Mouse (Mus musculus) midbrain, embryonic 16.5 days (tissue): ENCODE measurements around the gene Fam171a1. TPM values are rescaled to one million over a fixed set of nuclear protein-coding genes. Genes with fewer than 3 reads are reported as not detected.
"Not testable (repeated sequence)": the region's sequence is repeated elsewhere in the genome, so short reads cannot be mapped to it uniquely, and the experiment has no call there.

Source experiments
- ATAC-seq: fragments of 200-750 bp; cut with Nextera tagmentation; 2 replicates; pipeline ENCODE4 v1.8.0; 2017; ENCODE audit warnings: moderate TSS enrichment
- H3K27ac ChIP-seq: fragments of 300-500 bp; sonication (generic); 2 replicates; pipeline ENCODE4 v1.5.1; 2014; ENCODE audit warnings: mild to moderate bottlenecking, low read length, mixed read lengths
- H3K27me3 ChIP-seq: fragments of 300-500 bp; sonication (generic); 2 replicates; pipeline ENCODE4 v1.6.1; 2014; ENCODE audit warnings: low read depth, low read length, mixed read lengths; ENCODE audit not compliant: control insufficient read depth, insufficient read depth
- H3K36me3 ChIP-seq: fragments of 300-500 bp; sonication (generic); 2 replicates; pipeline ENCODE4 v1.6.1; 2014; ENCODE audit warnings: mild to moderate bottlenecking, low read length, moderate library complexity, mixed read lengths; ENCODE audit not compliant: control insufficient read depth, insufficient read depth
- H3K4me1 ChIP-seq: fragments of 300-500 bp; sonication (generic); 2 replicates; pipeline ENCODE4 v1.6.1; 2014; ENCODE audit warnings: mild to moderate bottlenecking, low read length, mixed read lengths; ENCODE audit not compliant: control insufficient read depth, insufficient read depth
- H3K4me2 ChIP-seq: fragments of 300-500 bp; sonication (generic); 2 replicates; pipeline ENCODE4 v1.6.1; 2014; ENCODE audit warnings: mild to moderate bottlenecking, low read length, mixed read lengths
- H3K4me3 ChIP-seq: fragments of 300-500 bp; sonication (generic); 2 replicates; pipeline ENCODE4 v1.5.1; 2014; ENCODE audit warnings: low read depth, mild to moderate bottlenecking, low read length, moderate library complexity, mixed read lengths
- H3K9ac ChIP-seq: fragments of 300-500 bp; sonication (generic); 2 replicates; pipeline ENCODE4 v1.6.1; 2014; ENCODE audit warnings: low read depth, low read length, mixed read lengths
- H3K9me3 ChIP-seq: fragments of 300-500 bp; sonication (generic); replicated peaks from 2 replicates; pipeline ENCODE4 v1.6.1; 2014; ENCODE audit warnings: mild to moderate bottlenecking, low read length, mixed read lengths; ENCODE audit not compliant: control insufficient read depth, poor library complexity, severe bottlenecking
- WGBS: fragments of 180-500 bp; shearing (Covaris S2); extraction: QIAGEN DNeasy Blood & Tissue Kit; methylation state at CpG from one replicate; pipeline ENCODE4 v1.1.7; 2014; 5-methylcytosine and 5-hydroxymethylcytosine counted together
- polyA plus RNA-seq: library from polyadenylated mRNA; unstranded; fragments of >200 nt; fragmentation: Nextera tagmentation; extraction: Ambion mirVana; gene quantifications from 2 replicates; pipeline ENCODE4 v1.2.1, GENCODE M21; 2015

The Fam171a1 gene
- polyA plus RNA-seq, 1 experiment from 2014 or later, result 44.0 TPM

DNA sequence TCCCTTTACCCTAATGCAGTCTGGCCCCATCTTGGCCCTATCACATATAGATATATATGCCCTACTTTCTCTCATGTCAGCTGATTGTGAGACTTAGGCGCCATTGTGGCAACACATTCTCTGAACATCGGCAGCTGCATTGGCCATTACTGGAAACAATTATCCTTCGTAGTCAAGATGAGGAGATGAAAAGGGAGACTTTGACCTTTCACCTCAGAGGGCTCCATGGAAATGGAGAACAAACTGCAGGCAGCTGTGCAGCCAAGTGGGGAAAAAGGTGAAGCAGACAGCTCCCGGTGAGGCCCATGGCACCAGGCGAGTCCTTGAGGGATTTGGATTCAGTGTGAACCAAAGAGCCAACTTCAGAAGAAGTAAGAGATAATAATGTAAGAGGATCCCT lies 81.5 kb downstream of the Fam171a1 start:
- Histone ChIP-seq H3K4me2 (no peak overlapping the region), H3K9ac (no peak overlapping the region), H3K27me3 (no peaks in the 10 kb centered on the region), H3K4me1 (no peaks in the 10 kb centered on the region), H3K9me3 (no peaks in the 10 kb centered on the region), H3K27ac (no peak overlapping the region), H3K4me3 (no peak overlapping the region), H3K36me3 (peaks cover 20% of the 10 kb centered on the region)
- no peak for ATAC-seq
- 55% methylated on average over 5 of the region's 5 CpGs for WGBS

GRCm38 (mm10) chr2:3200422-3200821 lies 86.4 kb downstream of the Fam171a1 start:
- no peak for ATAC-seq
- Histone ChIP-seq H3K4me2 (no peak overlapping the region), H3K4me1 (no peaks in the 10 kb centered on the region), H3K9me3 (no peaks in the 10 kb centered on the region), H3K36me3 (peaks cover 20% of the 10 kb centered on the region), H3K4me3 (no peak overlapping the region), H3K27me3 (no peaks in the 10 kb centered on the region), H3K9ac (no peak overlapping the region), H3K27ac (no peak overlapping the region)
- WGBS, result 95% methylated on average over 4 of the region's 4 CpGs

DNA sequence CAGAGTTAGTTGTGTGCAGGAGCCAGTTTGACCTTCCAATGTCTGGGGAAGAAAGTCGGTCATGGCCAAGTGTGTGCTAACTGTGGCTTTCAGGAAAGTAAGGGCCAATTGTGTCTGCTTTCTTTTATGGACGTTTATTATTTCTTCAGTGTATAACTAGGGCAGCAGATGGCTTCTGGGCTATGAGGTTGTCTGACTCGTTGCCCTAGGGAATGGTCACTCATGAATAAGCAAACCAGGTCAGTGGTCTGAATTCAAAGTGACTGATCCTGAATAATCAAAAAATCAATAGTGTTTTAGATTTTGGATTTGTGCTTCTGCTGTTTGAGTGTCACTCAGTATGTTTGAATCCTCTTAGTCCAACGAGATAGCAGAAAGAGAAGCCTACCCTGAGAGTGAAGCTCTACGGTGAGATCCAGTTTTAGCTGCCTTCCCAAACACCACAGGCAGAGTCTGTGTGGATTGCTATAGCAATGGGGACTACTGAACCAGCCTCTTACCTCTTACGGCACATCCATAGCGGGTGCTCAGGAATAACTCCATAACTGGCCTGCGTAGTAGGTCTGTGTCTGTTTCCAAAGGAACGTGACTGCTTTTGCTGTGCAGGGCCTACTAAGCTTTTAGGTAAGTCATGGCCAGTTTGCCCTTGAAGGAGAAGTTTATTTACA lies 93.1 kb downstream of the Fam171a1 start:
- no peak overlapping the region for H3K4me3 ChIP-seq
- H3K4me1 ChIP-seq, result no peaks in the 10 kb centered on the region
- H3K27ac ChIP-seq, result no peak overlapping the region
- peaks cover 15% of the 10 kb centered on the region for H3K36me3 ChIP-seq
- H3K9ac ChIP-seq, result no peak overlapping the region
- no peaks in the 10 kb centered on the region for H3K9me3 ChIP-seq
- no peak for ATAC-seq
- H3K4me2 ChIP-seq, result no peak overlapping the region
- no peaks in the 10 kb centered on the region for H3K27me3 ChIP-seq
- WGBS, result 74% methylated on average over 9 of the region's 9 CpGs

- 81% methylated on average over 3 of the region's 3 CpGs for WGBS
Observed at GRCm38 (mm10) chr2:3215480-3215879, 101.5 kb downstream of the Fam171a1 start.

DNA sequence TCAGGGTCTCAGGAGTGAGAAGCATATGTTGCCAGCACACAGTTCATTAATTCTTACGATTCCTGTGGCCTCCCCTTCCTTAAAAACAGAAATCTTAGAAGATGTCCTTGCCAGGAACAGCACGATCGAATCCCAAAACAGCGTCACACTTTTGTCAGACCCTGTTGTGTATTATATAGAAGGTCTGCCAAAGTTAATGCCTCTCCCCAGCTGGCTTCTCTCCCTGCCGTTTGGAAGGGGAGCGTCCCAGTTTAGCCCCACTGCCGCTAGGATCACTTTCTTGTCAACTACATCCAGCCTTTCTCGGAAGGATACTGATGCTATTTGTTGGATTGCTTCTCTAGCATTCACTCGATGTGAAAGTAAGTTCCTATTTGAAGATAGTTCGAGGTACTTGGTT lies 102.6 kb downstream of the Fam171a1 start:
- Histone ChIP-seq H3K9ac (no peak overlapping the region), H3K36me3 (peaks cover 11% of the 10 kb centered on the region), H3K27ac (no peak overlapping the region), H3K9me3 (no peaks in the 10 kb centered on the region), H3K4me2 (no peak overlapping the region), H3K4me1 (no peaks in the 10 kb centered on the region), H3K27me3 (no peaks in the 10 kb centered on the region), H3K4me3 (no peak overlapping the region)
- WGBS, result 90% methylated on average over 10 of the region's 10 CpGs
- no peak for ATAC-seq

More at GRCm38 (mm10) chr2:3215480-3215879, 101.5 kb downstream of the Fam171a1 start:
- Histone ChIP-seq H3K9ac (no peak overlapping the region), H3K4me3 (no peak overlapping the region), H3K36me3 (peaks cover 9% of the 10 kb centered on the region), H3K4me1 (no peaks in the 10 kb centered on the region), H3K27me3 (no peaks in the 10 kb centered on the region), H3K9me3 (no peaks in the 10 kb centered on the region), H3K27ac (no peak overlapping the region), H3K4me2 (no peak overlapping the region)
- ATAC-seq, result no peak

GRCm38 (mm10) chr2:3217577-3217976 lies 103.6 kb downstream of the Fam171a1 start:
- H3K4me2 ChIP-seq, H3K4me1 ChIP-seq, H3K4me3 ChIP-seq, H3K27ac ChIP-seq, H3K9ac ChIP-seq, H3K27me3 ChIP-seq, H3K9me3 ChIP-seq: not testable (repeated sequence)
- peaks cover 11% of the 10 kb centered on the region for H3K36me3 ChIP-seq
- WGBS, result 97% methylated on average over 3 of the region's 3 CpGs
- 0 out of 2 replicates have a peak, but pooled peaks have one; percentile 39 for ATAC-seq

- Histone ChIP-seq H3K4me3 (no peak overlapping the region), H3K9ac (no peak overlapping the region), H3K4me2 (no peak overlapping the region), H3K9me3 (no peaks in the 10 kb centered on the region), H3K27me3 (no peaks in the 10 kb centered on the region), H3K27ac (no peak overlapping the region), H3K4me1 (no peaks in the 10 kb centered on the region), H3K36me3 (peaks cover 7% of the 10 kb centered on the region; the same call in 1 of the 2 replicates)
- ATAC-seq, result no peak
- WGBS, result 72% methylated on average over 6 of the region's 6 CpGs
Observed at GRCm38 (mm10) chr2:3218225-3218624, 104.2 kb downstream of the Fam171a1 start.

- H3K4me2 ChIP-seq, result no peak overlapping the region
- no peak overlapping the region for H3K27ac ChIP-seq
- WGBS, result 78% methylated on average over 4 of the region's 4 CpGs
- no peak overlapping the region for H3K9ac ChIP-seq
- H3K36me3 ChIP-seq, result peaks cover 16% of the 10 kb centered on the region
- ATAC-seq, result 0 out of 2 replicates have a peak, but pooled peaks have one; percentile 52
- no peak overlapping the region for H3K4me3 ChIP-seq
- H3K9me3 ChIP-seq, result no peaks in the 10 kb centered on the region
- H3K27me3 ChIP-seq, result no peaks in the 10 kb centered on the region
- no peaks in the 10 kb centered on the region for H3K4me1 ChIP-seq
Observed at GRCm38 (mm10) chr2:3228475-3228874, 114.5 kb downstream of the Fam171a1 start.

DNA sequence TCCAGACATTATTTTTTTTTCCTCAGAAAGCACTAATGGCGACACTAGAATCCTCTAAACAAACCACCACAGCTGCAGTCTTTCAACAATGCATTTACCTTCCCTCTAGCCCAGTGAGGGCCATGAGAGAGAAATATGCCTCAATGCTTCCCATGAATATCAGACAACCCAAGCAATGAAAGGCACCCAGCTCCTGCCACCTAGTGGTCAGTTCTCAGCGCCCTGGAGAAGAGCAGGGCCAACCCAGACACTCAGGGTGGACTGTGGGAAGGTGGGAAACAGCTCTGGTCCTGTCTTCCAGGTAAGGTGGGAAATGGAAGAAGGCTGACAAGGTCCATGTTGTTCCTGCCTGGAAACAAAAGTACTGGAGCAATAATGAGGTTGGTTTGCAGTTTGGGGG lies 115.0 kb downstream of the Fam171a1 start:
- H3K27me3 ChIP-seq, result no peaks in the 10 kb centered on the region
- H3K9me3 ChIP-seq, result no peaks in the 10 kb centered on the region
- no peak overlapping the region for H3K4me2 ChIP-seq
- peak; percentile 83 for ATAC-seq
- WGBS, result 17% methylated on average over 2 of the region's 2 CpGs
- no peaks in the 10 kb centered on the region for H3K4me1 ChIP-seq
- no peak overlapping the region for H3K27ac ChIP-seq
- H3K9ac ChIP-seq, result no peak overlapping the region
- H3K36me3 ChIP-seq, result peaks cover 14% of the 10 kb centered on the region
- no peak overlapping the region for H3K4me3 ChIP-seq
